Mouse (Mus musculus): ENCODE results near the gene Gm42674. TPM values are rescaled to one million over a fixed set of nuclear protein-coding genes. Genes with fewer than 3 reads are reported as not detected.
A peak's percentile ranks its signal among the peaks of the same experiment; 100 is the strongest.

Gm42674 gene
- polyA plus RNA-seq, 1 experiment from 2014 or later, result not detected

- Histone ChIP-seq H3K27me3 (ENCODE audit: control insufficient read depth, insufficient read depth, low read length) (no peaks in the 10 kb centered on the region), H3K4me1 (ENCODE audit: control insufficient read depth, insufficient read depth, low read length) (peaks cover 5% of the 10 kb centered on the region; the same call in 1 of the 2 replicates), H3K4me2 (no peak overlapping the region), H3K9me3 (replicated peaks; ENCODE audit: control insufficient read depth, low read length) (no peaks in the 10 kb centered on the region), H3K36me3 (ENCODE audit: control insufficient read depth, insufficient read depth, low read length) (no peaks in the 10 kb centered on the region), H3K4me3 (ENCODE audit: low read depth, low read length) (no peak overlapping the region), H3K27ac (ENCODE audit: low read depth, low read length) (no peak overlapping the region), H3K9ac (ENCODE audit: low read depth, low read length) (no peak overlapping the region)
- WGBS (ENCODE audit: insufficient replicate concordance), result 64% methylated on average over 8 of the region's 8 CpGs
- no peak for ATAC-seq (replicated peaks; ENCODE audit: insufficient number of reproducible peaks, low FRiP score, low TSS enrichment)
These were observed 1.1 kb upstream of the Gm42674 start for GRCm38 (mm10) chr3:90600458-90601195.

- H3K4me2 ChIP-seq, result no peak within 1 kb of the TSS
- H3K9ac ChIP-seq (ENCODE audit: low read depth, low read length), result no peak within 1 kb of the TSS
- H3K4me3 ChIP-seq (ENCODE audit: low read depth, low read length), result no peak within 1 kb of the TSS
- H3K4me1 ChIP-seq (ENCODE audit: control insufficient read depth, insufficient read depth, low read length), result peaks cover 5% of the 10 kb centered on the region; the same call in 1 of the 2 replicates
- no peaks in the 10 kb centered on the region for H3K9me3 ChIP-seq (replicated peaks; ENCODE audit: control insufficient read depth, low read length)
- WGBS (ENCODE audit: insufficient replicate concordance), result 48% methylated on average over 3 of the region's 3 CpGs
- no peak for ATAC-seq (replicated peaks; ENCODE audit: insufficient number of reproducible peaks, low FRiP score, low TSS enrichment)
- H3K27ac ChIP-seq (ENCODE audit: low read depth, low read length), result no peak within 1 kb of the TSS
- 0 out of 2 replicates have a peak, but pooled peaks cover 3% of the 10 kb centered on the region for H3K27me3 ChIP-seq (ENCODE audit: control insufficient read depth, insufficient read depth, low read length)
- no peaks in the 10 kb centered on the region for H3K36me3 ChIP-seq (ENCODE audit: control insufficient read depth, insufficient read depth, low read length)
These were observed 1.9 kb downstream of the Gm42674 start, which contains the start of gene S100a4 for GRCm38 (mm10) chr3:90603623-90604022. Gene S100a4, plus strand, starts transcription at chr3:90603771.

GRCm38 (mm10) chr3:90604416-90604815 is 2.7 kb downstream of the Gm42674 start:
- no peak overlapping the region for H3K4me3 ChIP-seq (ENCODE audit: low read depth, low read length)
- H3K4me1 ChIP-seq (ENCODE audit: control insufficient read depth, insufficient read depth, low read length), result peaks cover 5% of the 10 kb centered on the region; the same call in 1 of the 2 replicates
- H3K36me3 ChIP-seq (ENCODE audit: control insufficient read depth, insufficient read depth, low read length), result no peaks in the 10 kb centered on the region
- 48% methylated on average over 4 of the region's 4 CpGs for WGBS (ENCODE audit: insufficient replicate concordance)
- no peak overlapping the region for H3K27ac ChIP-seq (ENCODE audit: low read depth, low read length)
- 0 out of 2 replicates have a peak, but pooled peaks cover 3% of the 10 kb centered on the region for H3K27me3 ChIP-seq (ENCODE audit: control insufficient read depth, insufficient read depth, low read length)
- H3K9ac ChIP-seq (ENCODE audit: low read depth, low read length), result no peak overlapping the region
- no peaks in the 10 kb centered on the region for H3K9me3 ChIP-seq (replicated peaks; ENCODE audit: control insufficient read depth, low read length)
- ATAC-seq (replicated peaks; ENCODE audit: insufficient number of reproducible peaks, low FRiP score, low TSS enrichment), result 0 out of 2 replicates have a peak, but pooled peaks have one; percentile 19
- no peak overlapping the region for H3K4me2 ChIP-seq

- WGBS (ENCODE audit: insufficient replicate concordance), result 76% methylated on average over 3 of the region's 3 CpGs
- no peaks in the 10 kb centered on the region for H3K36me3 ChIP-seq (ENCODE audit: control insufficient read depth, insufficient read depth, low read length)
- H3K9ac ChIP-seq (ENCODE audit: low read depth, low read length), result no peak overlapping the region
- peaks cover 5% of the 10 kb centered on the region; the same call in 1 of the 2 replicates for H3K4me1 ChIP-seq (ENCODE audit: control insufficient read depth, insufficient read depth, low read length)
- H3K4me2 ChIP-seq, result no peak overlapping the region
- no peak for ATAC-seq (replicated peaks; ENCODE audit: insufficient number of reproducible peaks, low FRiP score, low TSS enrichment)
- H3K27me3 ChIP-seq (ENCODE audit: control insufficient read depth, insufficient read depth, low read length), result 0 out of 2 replicates have a peak, but pooled peaks cover 3% of the 10 kb centered on the region
- H3K9me3 ChIP-seq (replicated peaks; ENCODE audit: control insufficient read depth, low read length), result no peaks in the 10 kb centered on the region
- no peak overlapping the region for H3K27ac ChIP-seq (ENCODE audit: low read depth, low read length)
- H3K4me3 ChIP-seq (ENCODE audit: low read depth, low read length), result no peak overlapping the region
These were observed 3.3 kb downstream of the Gm42674 start for GRCm38 (mm10) chr3:90605049-90605448.

- H3K4me3 ChIP-seq (ENCODE audit: low read depth, low read length), result no peak overlapping the region
- WGBS (ENCODE audit: insufficient replicate concordance), result 84% methylated on average over 2 of the region's 2 CpGs
- no peak overlapping the region for H3K27ac ChIP-seq (ENCODE audit: low read depth, low read length)
- 0 out of 2 replicates have a peak, but pooled peaks cover 3% of the 10 kb centered on the region for H3K27me3 ChIP-seq (ENCODE audit: control insufficient read depth, insufficient read depth, low read length)
- no peak for ATAC-seq (replicated peaks; ENCODE audit: insufficient number of reproducible peaks, low FRiP score, low TSS enrichment)
- H3K9ac ChIP-seq (ENCODE audit: low read depth, low read length), result no peak overlapping the region
- peaks cover 5% of the 10 kb centered on the region; the same call in 1 of the 2 replicates for H3K4me1 ChIP-seq (ENCODE audit: control insufficient read depth, insufficient read depth, low read length)
- no peaks in the 10 kb centered on the region for H3K9me3 ChIP-seq (replicated peaks; ENCODE audit: control insufficient read depth, low read length)
- H3K36me3 ChIP-seq (ENCODE audit: control insufficient read depth, insufficient read depth, low read length), result no peaks in the 10 kb centered on the region
- no peak overlapping the region for H3K4me2 ChIP-seq
These were observed 4.0 kb downstream of the Gm42674 start for GRCm38 (mm10) chr3:90605736-90606135.

GRCm38 (mm10) chr3:90606185-90606584 is 4.5 kb downstream of the Gm42674 start:
- Histone ChIP-seq H3K4me1 (ENCODE audit: control insufficient read depth, insufficient read depth, low read length) (peaks cover 5% of the 10 kb centered on the region; the same call in 1 of the 2 replicates), H3K9me3 (replicated peaks; ENCODE audit: control insufficient read depth, low read length) (no peaks in the 10 kb centered on the region), H3K27me3 (ENCODE audit: control insufficient read depth, insufficient read depth, low read length) (0 out of 2 replicates have a peak, but pooled peaks cover 3% of the 10 kb centered on the region), H3K27ac (ENCODE audit: low read depth, low read length) (no peak overlapping the region), H3K36me3 (ENCODE audit: control insufficient read depth, insufficient read depth, low read length) (no peaks in the 10 kb centered on the region), H3K9ac (ENCODE audit: low read depth, low read length) (no peak overlapping the region), H3K4me3 (ENCODE audit: low read depth, low read length) (no peak overlapping the region), H3K4me2 (no peak overlapping the region)
- ATAC-seq (replicated peaks; ENCODE audit: insufficient number of reproducible peaks, low FRiP score, low TSS enrichment), result no peak
- WGBS (ENCODE audit: insufficient replicate concordance), result 91% methylated on average over 6 of the region's 6 CpGs

- Histone ChIP-seq H3K4me2 (no peak overlapping the region), H3K9ac (ENCODE audit: low read depth, low read length) (no peak overlapping the region), H3K4me3 (ENCODE audit: low read depth, low read length) (no peak overlapping the region), H3K9me3 (replicated peaks; ENCODE audit: control insufficient read depth, low read length) (no peaks in the 10 kb centered on the region), H3K4me1 (ENCODE audit: control insufficient read depth, insufficient read depth, low read length) (peaks cover 5% of the 10 kb centered on the region; the same call in 1 of the 2 replicates), H3K27me3 (ENCODE audit: control insufficient read depth, insufficient read depth, low read length) (0 out of 2 replicates have a peak, but pooled peaks cover 3% of the 10 kb centered on the region), H3K36me3 (ENCODE audit: control insufficient read depth, insufficient read depth, low read length) (no peaks in the 10 kb centered on the region), H3K27ac (ENCODE audit: low read depth, low read length) (no peak overlapping the region)
- ATAC-seq (replicated peaks; ENCODE audit: insufficient number of reproducible peaks, low FRiP score, low TSS enrichment), result no peak
- 69% methylated on average over 3 of the region's 3 CpGs for WGBS (ENCODE audit: insufficient replicate concordance)
These were observed 5.7 kb downstream of the Gm42674 start for GRCm38 (mm10) chr3:90607361-90607760.

- Histone ChIP-seq H3K4me3 (ENCODE audit: low read depth, low read length) (no peak within 1 kb of the TSS), H3K9ac (ENCODE audit: low read depth, low read length) (no peak within 1 kb of the TSS)
- 47% methylated on average over 3 of the region's 3 CpGs for WGBS (ENCODE audit: insufficient replicate concordance)
These were observed 6.5 kb downstream of the Gm42674 start, which contains the start of gene S100a5 for GRCm38 (mm10) chr3:90608223-90608622. Gene S100a5, plus strand, starts transcription at chr3:90608523.

More at GRCm38 (mm10) chr3:90608223-90608622, 6.5 kb downstream of the Gm42674 start, which contains the start of gene S100a5:
- peaks cover 9% of the 10 kb centered on the region; the same call in 1 of the 2 replicates for H3K4me1 ChIP-seq (ENCODE audit: control insufficient read depth, insufficient read depth, low read length)
- no peaks in the 10 kb centered on the region for H3K36me3 ChIP-seq (ENCODE audit: control insufficient read depth, insufficient read depth, low read length)
- 0 out of 2 replicates have a peak, but pooled peaks cover 3% of the 10 kb centered on the region for H3K27me3 ChIP-seq (ENCODE audit: control insufficient read depth, insufficient read depth, low read length)
- no peaks in the 10 kb centered on the region for H3K9me3 ChIP-seq (replicated peaks; ENCODE audit: control insufficient read depth, low read length)
- no peak within 1 kb of the TSS for H3K27ac ChIP-seq (ENCODE audit: low read depth, low read length)
- no peak within 1 kb of the TSS for H3K4me2 ChIP-seq
- no peak for ATAC-seq (replicated peaks; ENCODE audit: insufficient number of reproducible peaks, low FRiP score, low TSS enrichment)
